Mouse (Mus musculus) midbrain, embryonic 11.5 days (tissue): ENCODE data around the gene Prmt1. TPM values are rescaled to one million over a fixed set of nuclear protein-coding genes. Genes with fewer than 3 reads are reported as not detected.

Source experiments
- ATAC-seq: fragments of 200-750 bp; cut with Nextera tagmentation; 2 replicates; pipeline ENCODE4 v1.8.0; 2017; ENCODE audit warnings: moderate TSS enrichment, moderate library complexity; ENCODE audit not compliant: low FRiP score
- DNase-seq: peaks from one replicate; pipeline ENCODE4 v3.0.0; 2015; ENCODE audit warnings: low spot score; ENCODE audit errors: missing footprints
- H3K27ac ChIP-seq: fragments of 300-500 bp; sonication (generic); 2 replicates; pipeline ENCODE4 v1.5.1; 2014; ENCODE audit warnings: low read depth, low read length
- H3K27me3 ChIP-seq: fragments of 300-500 bp; sonication (generic); 2 replicates; pipeline ENCODE4 v1.6.1; 2014; ENCODE audit warnings: mild to moderate bottlenecking, low read length, moderate library complexity, mixed read lengths; ENCODE audit not compliant: control insufficient read depth, insufficient read depth
- H3K36me3 ChIP-seq: fragments of 300-500 bp; sonication (generic); 2 replicates; pipeline ENCODE4 v1.6.1; 2014; ENCODE audit warnings: mild to moderate bottlenecking, low read length, moderate library complexity, mixed read lengths; ENCODE audit not compliant: control insufficient read depth, insufficient read depth
- H3K4me1 ChIP-seq: fragments of 300-500 bp; sonication (generic); 2 replicates; pipeline ENCODE4 v1.6.1; 2014; ENCODE audit warnings: low read length; ENCODE audit not compliant: control insufficient read depth, insufficient read depth
- H3K4me2 ChIP-seq: fragments of 300-500 bp; sonication (generic); 2 replicates; pipeline ENCODE4 v1.6.1; 2014; ENCODE audit warnings: mild to moderate bottlenecking, moderate library complexity
- H3K4me3 ChIP-seq: fragments of 300-500 bp; sonication (generic); 2 replicates; pipeline ENCODE4 v1.5.1; 2014; ENCODE audit warnings: low read depth, low read length
- H3K9ac ChIP-seq: fragments of 300-500 bp; sonication (generic); 2 replicates; pipeline ENCODE4 v1.6.1; 2014; ENCODE audit warnings: low read length
- H3K9me3 ChIP-seq: fragments of 300-500 bp; sonication (generic); 2 replicates; pipeline ENCODE4 v1.6.1; 2016; ENCODE audit warnings: low read length; ENCODE audit not compliant: control insufficient read depth
- WGBS: fragments of 180-500 bp; shearing (Covaris S2); extraction: QIAGEN DNeasy Blood & Tissue Kit; methylation state at CpG from one replicate; pipeline ENCODE4 v1.1.7; 2014; 5-methylcytosine and 5-hydroxymethylcytosine counted together
- polyA plus RNA-seq: library from polyadenylated mRNA; unstranded; fragments of >200 nt; fragmentation: Nextera tagmentation; extraction: Ambion mirVana; gene quantifications from 2 replicates; pipeline ENCODE4 v1.2.1, GENCODE M21; 2014

The Prmt1 gene
- polyA plus RNA-seq, 1 experiment from 2014 or later = 281 TPM

GRCm38 (mm10) chr7:45004546-45004945, 18.2 kb upstream of the Prmt1 start:
- WGBS = 85% methylated on average over 3 of the region's 3 CpGs
- Histone ChIP-seq H3K36me3 (peaks cover 61% of the 10 kb centered on the region), H3K9me3 (no peaks in the 10 kb centered on the region), H3K4me2 (no peak overlapping the region), H3K9ac (no peak overlapping the region), H3K4me3 (no peak overlapping the region), H3K27me3 (no peaks in the 10 kb centered on the region), H3K4me1 (peaks cover under 1% of the 10 kb centered on the region; the same call in 1 of the 2 replicates), H3K27ac (no peak overlapping the region)
- ATAC-seq (no peak), DNase-seq (no peak)

DNA sequence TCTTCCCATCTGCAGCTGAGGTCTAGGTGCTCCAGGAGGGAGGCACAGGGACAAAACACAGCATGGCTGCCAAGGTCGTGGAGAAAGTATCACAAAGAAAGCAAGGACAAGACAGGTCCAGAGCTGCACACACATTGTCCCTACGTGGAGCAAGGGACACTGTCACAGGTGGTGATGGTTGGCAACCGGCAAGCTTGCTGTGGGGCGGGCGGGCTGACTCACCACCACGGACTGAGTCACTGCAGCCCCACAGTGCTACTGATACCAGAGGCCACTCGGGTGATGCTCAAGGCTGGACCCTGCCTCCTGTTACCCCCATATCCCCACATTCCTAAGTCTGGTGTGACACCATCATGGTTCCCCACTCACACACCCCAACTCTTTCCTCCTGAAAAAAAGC, 16.1 kb upstream of the Prmt1 start:
- H3K9ac ChIP-seq = no peak overlapping the region
- DNase-seq (no peak), ATAC-seq (no peak)
- H3K4me3 ChIP-seq = no peak overlapping the region
- H3K4me2 ChIP-seq = no peak overlapping the region
- H3K9me3 ChIP-seq = no peaks in the 10 kb centered on the region
- peaks cover 14% of the 10 kb centered on the region for H3K4me1 ChIP-seq
- H3K27ac ChIP-seq = no peak overlapping the region
- no peaks in the 10 kb centered on the region for H3K27me3 ChIP-seq
- 87% methylated on average over 7 of the region's 7 CpGs for WGBS
- H3K36me3 ChIP-seq = peaks cover 51% of the 10 kb centered on the region

GRCm38 (mm10) chr7:45000539-45001114, 14.3 kb upstream of the Prmt1 start:
- no peak for DNase-seq

GRCm38 (mm10) chr7:44999753-45000152, 13.4 kb upstream of the Prmt1 start:
- WGBS = 87% methylated on average over 11 of the region's 11 CpGs
- Histone ChIP-seq H3K4me1 (peaks cover 25% of the 10 kb centered on the region), H3K27me3 (no peaks in the 10 kb centered on the region), H3K27ac (no peak overlapping the region), H3K9ac (no peak overlapping the region), H3K36me3 (peaks cover 33% of the 10 kb centered on the region; the same call in 1 of the 2 replicates), H3K9me3 (no peaks in the 10 kb centered on the region), H3K4me2 (no peak overlapping the region), H3K4me3 (no peak overlapping the region)
- no peak for ATAC-seq
- no peak for DNase-seq

More at GRCm38 (mm10) chr7:45000539-45001114, 14.3 kb upstream of the Prmt1 start:
- Histone ChIP-seq H3K27ac (no peak overlapping the region), H3K4me3 (no peak overlapping the region), H3K4me1 (peaks cover 23% of the 10 kb centered on the region), H3K9ac (no peak overlapping the region), H3K4me2 (no peak overlapping the region), H3K27me3 (no peaks in the 10 kb centered on the region), H3K36me3 (peaks cover 37% of the 10 kb centered on the region), H3K9me3 (no peaks in the 10 kb centered on the region)
- 87% methylated on average over 21 of the region's 21 CpGs for WGBS
- no peak for ATAC-seq

GRCm38 (mm10) chr7:44998501-44998955, 12.2 kb upstream of the Prmt1 start, which contains the start of gene Bcl2l12:
Bcl2l12 (minus strand) TSS chr7:44998712.
- DNase-seq (peak; percentile 93), ATAC-seq (peak; percentile 9; the same call in 1 of the 2 replicates)
- 3% methylated on average over 18 of the region's 18 CpGs for WGBS
- Histone ChIP-seq H3K27me3 (no peaks in the 10 kb centered on the region), H3K9me3 (no peaks in the 10 kb centered on the region), H3K4me3 (peak within 1 kb of the TSS; percentile 64), H3K4me2 (peak within 1 kb of the TSS; percentile 82), H3K27ac (peak within 1 kb of the TSS; percentile 41; the same call in 1 of the 2 replicates), H3K36me3 (peaks cover 32% of the 10 kb centered on the region; the same call in 1 of the 2 replicates), H3K4me1 (peaks cover 25% of the 10 kb centered on the region), H3K9ac (peak within 1 kb of the TSS; percentile 77)

DNA sequence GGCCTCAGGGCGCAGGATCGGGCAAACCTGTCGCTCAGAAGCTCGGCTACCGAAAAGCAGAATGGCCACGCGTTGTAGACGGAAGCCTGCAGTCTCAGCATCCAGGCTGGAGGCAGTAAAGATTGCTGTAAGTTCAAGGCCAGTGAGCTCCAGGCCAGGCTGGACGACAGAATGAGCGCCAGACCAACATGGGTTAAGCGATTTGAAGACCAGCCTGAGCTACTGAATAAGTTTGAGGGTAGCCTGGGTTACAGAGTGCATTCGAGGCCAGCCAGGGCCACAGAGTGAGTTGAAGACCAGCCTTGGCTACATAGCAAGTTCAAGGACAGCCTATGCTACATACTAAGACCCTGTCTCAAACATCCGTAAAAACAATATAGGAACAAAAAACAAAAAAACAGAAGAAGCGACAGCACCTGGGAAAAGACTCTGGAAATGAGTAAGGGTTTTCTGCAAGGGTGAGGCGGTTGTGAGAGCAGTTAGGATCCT, 11.6 kb upstream of the Prmt1 start:
- WGBS = 3% methylated on average over 15 of the region's 15 CpGs
- no peaks in the 10 kb centered on the region for H3K27me3 ChIP-seq
- peak overlapping the region; percentile 77 for H3K9ac ChIP-seq
- ATAC-seq (peak; percentile 8; the same call in 1 of the 2 replicates), DNase-seq (no peak)
- H3K4me3 ChIP-seq = peak overlapping the region; percentile 64
- H3K4me1 ChIP-seq = peaks cover 25% of the 10 kb centered on the region
- peaks cover 26% of the 10 kb centered on the region; the same call in 1 of the 2 replicates for H3K36me3 ChIP-seq
- H3K27ac ChIP-seq = peak overlapping the region; percentile 41; the same call in 1 of the 2 replicates
- H3K4me2 ChIP-seq = peak overlapping the region; percentile 82
- H3K9me3 ChIP-seq = no peaks in the 10 kb centered on the region

DNA sequence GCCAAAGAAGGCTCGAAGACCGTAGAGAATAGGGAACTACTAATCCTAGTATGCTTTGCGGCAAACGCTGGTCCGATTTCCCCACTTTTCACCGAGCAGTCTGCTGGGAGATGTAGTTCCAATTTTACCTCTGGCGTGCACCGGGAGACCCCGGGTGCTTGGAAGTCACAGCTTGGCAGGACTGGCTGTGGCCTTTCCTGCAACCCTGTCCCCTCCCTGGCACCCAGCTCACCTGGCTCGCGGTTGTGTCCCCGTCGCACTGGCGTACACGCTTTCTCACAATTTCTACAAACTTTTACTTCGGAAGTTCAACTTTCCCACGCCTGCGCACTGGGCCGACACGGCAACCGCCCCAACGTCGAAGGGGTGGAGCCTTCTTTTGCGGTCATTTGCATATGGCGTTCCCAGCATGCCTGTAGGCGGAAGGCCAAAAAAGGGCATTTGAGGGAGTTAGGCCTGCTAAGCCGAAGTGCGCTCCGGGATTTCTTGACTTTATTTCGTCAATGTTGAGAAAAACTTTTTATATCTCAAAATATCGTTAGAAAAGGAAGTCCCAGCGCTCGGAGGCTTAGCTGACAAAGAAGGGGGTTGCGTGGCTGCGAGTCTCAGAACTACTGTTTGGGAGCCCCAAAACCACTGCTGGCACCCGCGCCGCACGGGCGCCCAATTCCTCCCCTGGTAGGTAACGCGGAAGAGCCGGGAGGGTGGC, 11.0 kb upstream of the Prmt1 start, which contains the start of gene Irf3:
Irf3 (plus strand) TSS at position 418 of the 709 bp plus-strand sequence.
- H3K4me1 ChIP-seq = peaks cover 25% of the 10 kb centered on the region
- H3K9me3 ChIP-seq = no peaks in the 10 kb centered on the region
- peak within 1 kb of the TSS; percentile 77 for H3K9ac ChIP-seq
- H3K36me3 ChIP-seq = peaks cover 26% of the 10 kb centered on the region; the same call in 1 of the 2 replicates
- peak within 1 kb of the TSS; percentile 82 for H3K4me2 ChIP-seq
- ATAC-seq = peak; percentile 89
- peak within 1 kb of the TSS; percentile 64 for H3K4me3 ChIP-seq
- under 1% methylated on average over 43 of the region's 43 CpGs for WGBS
- peak; percentile 99 for DNase-seq
- H3K27ac ChIP-seq = peak within 1 kb of the TSS; percentile 41
- no peaks in the 10 kb centered on the region for H3K27me3 ChIP-seq

- ATAC-seq (no peak), DNase-seq (peak; percentile 87)
- no peaks in the 10 kb centered on the region for H3K9me3 ChIP-seq
- H3K4me1 ChIP-seq = peaks cover 25% of the 10 kb centered on the region
- peak overlapping the region; percentile 82 for H3K4me2 ChIP-seq
- peak overlapping the region; percentile 4; the same call in 1 of the 2 replicates for H3K27ac ChIP-seq
- H3K36me3 ChIP-seq = peaks cover 19% of the 10 kb centered on the region; the same call in 1 of the 2 replicates
- no peaks in the 10 kb centered on the region for H3K27me3 ChIP-seq
- 21% methylated on average over 10 of the region's 10 CpGs for WGBS
- H3K4me3 ChIP-seq = peak overlapping the region; percentile 64
- peak overlapping the region; percentile 77 for H3K9ac ChIP-seq
These were observed 10.3 kb upstream of the Prmt1 start for GRCm38 (mm10) chr7:44996672-44997071.
